Mouse (Mus musculus) erythroblast, embryonic 14.5 days (primary cell): ENCODE results near the gene Rnf11.

ENCODE experiments used
- GATA1 ChIP-seq: IDR thresholded peaks from 2 replicates; pipeline ENCODE4 v1.6.1; 2012; ENCODE audit warnings: low read length, inconsistent platforms, mixed read lengths
- TAL1 ChIP-seq: IDR thresholded peaks from 3 replicates; pipeline ENCODE4 v1.6.1; 2012; ENCODE audit warnings: low read length, inconsistent platforms, mixed read lengths

GRCm38 (mm10) chr4:109407701-109408485, 76.6 kb downstream of the Rnf11 start:
- no peak for TF ChIP-seq TAL1
- no peak for TF ChIP-seq GATA1
